Mouse (Mus musculus): ENCODE measurements around the gene Dld. TPM values are rescaled to one million over a fixed set of nuclear protein-coding genes. Genes with fewer than 3 reads are reported as not detected.

Dld gene
- polyA plus RNA-seq, 1 experiment: 4.4 TPM

- WGBS: 73% methylated on average over 4 of the region's 4 CpGs
- H3K27me3 ChIP-seq (ENCODE audit: control insufficient read depth, insufficient read depth, low read length): no peaks in the 10 kb centered on the region
- no peak overlapping the region for H3K4me3 ChIP-seq (ENCODE audit: low read depth, low read length)
- H3K27ac ChIP-seq (ENCODE audit: insufficient read depth, low read depth, low read length): no peak overlapping the region
- H3K36me3 ChIP-seq (ENCODE audit: control insufficient read depth, insufficient read depth, low read length): no peaks in the 10 kb centered on the region
- no peaks in the 10 kb centered on the region; the same call in 1 of the 2 replicates for H3K4me1 ChIP-seq (ENCODE audit: control insufficient read depth, insufficient read depth, insufficient read length, low read length)
- TF ChIP-seq POLR2A (IDR thresholded peaks at IDR 0.05; ENCODE audit: low read depth, low read length): no peak
- TF ChIP-seq CTCF (IDR thresholded peaks at IDR 0.05; ENCODE audit: extremely low read depth, insufficient read length, insufficient replicate concordance, low read depth, low read length): no peak
Observed at GRCm38 (mm10) chr12:31283131-31283530, 68.1 kb downstream of the Dld start.

DNA sequence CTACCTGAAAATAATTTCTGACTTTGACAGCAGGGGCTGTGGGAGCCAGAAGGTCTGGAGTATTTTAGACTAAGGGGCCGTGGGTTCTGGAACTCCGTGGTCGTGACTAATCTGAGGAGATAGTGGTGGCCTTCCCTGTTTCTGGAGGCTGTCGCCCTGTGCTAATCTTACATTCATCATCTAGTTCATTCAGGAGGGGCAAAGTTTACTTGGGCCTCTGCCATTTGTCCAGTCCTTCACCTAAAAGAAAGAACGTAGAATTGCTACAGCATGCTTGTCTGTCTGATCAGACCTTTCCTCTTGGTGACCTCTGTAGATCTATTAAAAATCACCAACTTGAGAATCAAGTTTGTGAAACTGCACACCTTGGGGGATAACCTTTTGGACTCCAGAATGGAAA lies 69.0 kb downstream of the Dld start:
- H3K27ac ChIP-seq (ENCODE audit: insufficient read depth, low read depth, low read length): no peak overlapping the region

More for the DNA sequence above, 69.0 kb downstream of the Dld start:
- no peaks in the 10 kb centered on the region; the same call in 1 of the 2 replicates for H3K4me1 ChIP-seq (ENCODE audit: control insufficient read depth, insufficient read depth, insufficient read length, low read length)
- 23% methylated on average over 5 of the region's 5 CpGs for WGBS
- TF ChIP-seq POLR2A (IDR thresholded peaks at IDR 0.05; ENCODE audit: low read depth, low read length) (no peak), CTCF (IDR thresholded peaks at IDR 0.05; ENCODE audit: extremely low read depth, insufficient read length, insufficient replicate concordance, low read depth, low read length) (no peak)
- H3K4me3 ChIP-seq (ENCODE audit: low read depth, low read length): no peak overlapping the region
- no peaks in the 10 kb centered on the region for H3K27me3 ChIP-seq (ENCODE audit: control insufficient read depth, insufficient read depth, low read length)
- H3K36me3 ChIP-seq (ENCODE audit: control insufficient read depth, insufficient read depth, low read length): no peaks in the 10 kb centered on the region

Other genes with a start within 250 kb of the Dld start
- gene Gm6993, start 110.7 kb downstream of the Dld start, polyA plus RNA-seq (2012; rRNA removed): not detected in 2 replicates
- 11.3 and 23.8 TPM in 2 replicates for gene Lamb1, start 86.2 kb downstream of the Dld start, polyA plus RNA-seq (2012; rRNA removed)
- 18.9 and 20.6 TPM in 2 replicates for gene Slc26a3, start 39.4 kb upstream of the Dld start, polyA plus RNA-seq (2012; rRNA removed)
- gene Cbll1, start 148.2 kb upstream of the Dld start, polyA plus RNA-seq (2012; rRNA removed): 1.8 and 4.1 TPM in 2 replicates
- 0.04 and 0.16 TPM in 2 replicates for gene Slc26a4, start 208.5 kb upstream of the Dld start, polyA plus RNA-seq (2012; rRNA removed)